Mouse (Mus musculus) T-cell, adult 2 months (primary cell): Measurements from ENCODE around the gene Muc15.

Source experiments
- DNase-seq: peaks from one replicate; pipeline ENCODE4 v3.0.0; 2022; ENCODE audit warnings: low spot score

Muc15 gene

GRCm38 (mm10) chr2:110721290-110721753, at the start of gene Muc15:
Gene Muc15, plus strand, starts transcription at chr2:110721340.
- no peak for DNase-seq

- no peak for DNase-seq
These were observed 11.7 kb upstream of the Muc15 start for GRCm38 (mm10) chr2:110709436-110709835.

GRCm38 (mm10) chr2:110710055-110710720, 11.0 kb upstream of the Muc15 start:
- no peak for DNase-seq

GRCm38 (mm10) chr2:110719051-110719450, 2.1 kb upstream of the Muc15 start:
- DNase-seq: no peak

GRCm38 (mm10) chr2:110722208-110722607, 1.1 kb downstream of the Muc15 start:
- no peak for DNase-seq

GRCm38 (mm10) chr2:110726106-110726505, 5.0 kb downstream of the Muc15 start:
- DNase-seq: no peak

- no peak for DNase-seq
These were observed 16.1 kb downstream of the Muc15 start for GRCm38 (mm10) chr2:110737236-110737635.

- DNase-seq: no peak
These were observed 16.8 kb downstream of the Muc15 start for GRCm38 (mm10) chr2:110737981-110738380.

- no peak for DNase-seq
These were observed 18.6 kb downstream of the Muc15 start for GRCm38 (mm10) chr2:110739781-110740180.

GRCm38 (mm10) chr2:110740493-110740892, 19.4 kb downstream of the Muc15 start:
- no peak for DNase-seq

GRCm38 (mm10) chr2:110757556-110757955, 36.4 kb downstream of the Muc15 start:
- no peak for DNase-seq

GRCm38 (mm10) chr2:110759434-110759833, 38.3 kb downstream of the Muc15 start:
- no peak for DNase-seq

GRCm38 (mm10) chr2:110787396-110787795, 66.3 kb downstream of the Muc15 start:
- DNase-seq: no peak
